Mouse (Mus musculus) gastrocnemius, postnatal 10 days (tissue): ENCODE results near the gene Kynu. TPM values are rescaled to one million over a fixed set of nuclear protein-coding genes. Genes with fewer than 3 reads are reported as not detected.

Experiments
- DNase-seq: peaks from one replicate; pipeline ENCODE4 v3.0.0; 2021; ENCODE audit warnings: mixed read lengths
- total RNA-seq, 2 experiments: library from RNA; stranded (reverse); gene quantifications; 2 replicates each; pipeline ENCODE4 v1.2.3; 2021

The Kynu gene
- total RNA-seq, 2 experiments from 2014 or later, result not detected

- DNase-seq, result no peak
These were observed 114.5 kb downstream of the Kynu start for GRCm38 (mm10) chr2:43669588-43669987.

- DNase-seq, result peak; percentile 40
These were observed 118.5 kb downstream of the Kynu start for GRCm38 (mm10) chr2:43673619-43674018.

- DNase-seq, result no peak
These were observed 119.0 kb downstream of the Kynu start for GRCm38 (mm10) chr2:43674098-43674497.

- DNase-seq, result no peak
These were observed 120.1 kb downstream of the Kynu start for GRCm38 (mm10) chr2:43675277-43675676.

- no peak for DNase-seq
These were observed 135.3 kb downstream of the Kynu start for GRCm38 (mm10) chr2:43690402-43690801.

- DNase-seq, result no peak
These were observed 136.2 kb downstream of the Kynu start for GRCm38 (mm10) chr2:43691290-43691689.

- DNase-seq, result no peak
These were observed 140.5 kb downstream of the Kynu start for GRCm38 (mm10) chr2:43695635-43696034.

GRCm38 (mm10) chr2:43712611-43713138, 157.5 kb downstream of the Kynu start:
- DNase-seq, result no peak

- DNase-seq, result peak; percentile 48
These were observed 167.4 kb downstream of the Kynu start for GRCm38 (mm10) chr2:43722446-43723103.

GRCm38 (mm10) chr2:43723104-43723541, 168.0 kb downstream of the Kynu start:
- no peak for DNase-seq

GRCm38 (mm10) chr2:43727181-43727580, 172.1 kb downstream of the Kynu start:
- DNase-seq, result no peak

GRCm38 (mm10) chr2:43727693-43728092, 172.6 kb downstream of the Kynu start:
- DNase-seq, result no peak

GRCm38 (mm10) chr2:43728831-43729230, 173.7 kb downstream of the Kynu start:
- no peak for DNase-seq

Other genes starting within 250 kb of the Kynu start
- 1 to 10 TPM in 1 of 2 experiments, under 1 TPM in 1; 0.72 to 1.1 TPM for gene Arhgap15, start 193.5 kb downstream of the Kynu start, total RNA-seq